Mouse (Mus musculus) bone marrow macrophage, adult 2 months (primary cell): ENCODE data around the gene Dhx34. TPM values are rescaled to one million over a fixed set of nuclear protein-coding genes. Genes with fewer than 3 reads are reported as not detected.
A peak's percentile ranks its signal among the peaks of the same experiment; 100 is the strongest.
"Not testable (repeated sequence)": the region's sequence is repeated elsewhere in the genome, so short reads cannot be mapped to it uniquely, and the experiment has no call there.

Source experiments
- H3K27ac ChIP-seq: 2 replicates; pipeline ENCODE4 v1.5.1; 2012; ENCODE audit warnings: low read depth, low read length; ENCODE audit not compliant: insufficient read depth
- H3K4me1 ChIP-seq: 2 replicates; pipeline ENCODE4 v1.6.1; 2012; ENCODE audit warnings: low read length; ENCODE audit not compliant: control insufficient read depth, insufficient read depth
- H3K4me3 ChIP-seq: 2 replicates; pipeline ENCODE4 v1.5.1; 2012; ENCODE audit warnings: mild to moderate bottlenecking, low read length, moderate library complexity; ENCODE audit not compliant: insufficient read depth
- CTCF ChIP-seq: IDR thresholded peaks from 2 replicates; pipeline ENCODE4 v1.5.1; 2012; ENCODE audit warnings: low read depth, mild to moderate bottlenecking, low read length, moderate library complexity
- POLR2A ChIP-seq: IDR thresholded peaks from 2 replicates; pipeline ENCODE4 v1.6.1; 2012; ENCODE audit warnings: mild to moderate bottlenecking, low read depth, low read length, borderline replicate concordance
- polyA plus RNA-seq: library from polyadenylated mRNA; stranded (reverse); fragments of >200 nt; gene quantifications from 2 replicates; pipeline ENCODE4 v1.2.4, GENCODE M21; 2012; ENCODE audit not compliant: missing spikeins, insufficient read depth, insufficient read length

Dhx34 gene
- 21.3 and 23.1 TPM in 2 replicates for polyA plus RNA-seq

- TF ChIP-seq POLR2A = 0 out of 2 replicates have a peak, but pooled peaks have one; percentile 31
- TF ChIP-seq CTCF = no peak
- peak within 1 kb of the TSS; percentile 63 for H3K4me3 ChIP-seq
- H3K4me1 ChIP-seq = peaks cover 32% of the 10 kb centered on the region
- peak within 1 kb of the TSS; percentile 89 for H3K27ac ChIP-seq
Observed at GRCm38 (mm10) chr7:16221582-16222272, at the start of gene Dhx34. Dhx34 (minus strand) TSS chr7:16222037.

GRCm38 (mm10) chr7:16271139-16271538, 49.3 kb upstream of the Dhx34 start:
- H3K4me3 ChIP-seq = no peak overlapping the region
- TF ChIP-seq POLR2A = no peak
- TF ChIP-seq CTCF = no peak
- peak overlapping the region; percentile 9 for H3K27ac ChIP-seq
- peaks cover 28% of the 10 kb centered on the region for H3K4me1 ChIP-seq

- not testable (repeated sequence) for H3K27ac ChIP-seq, H3K4me3 ChIP-seq
- H3K4me1 ChIP-seq = peaks cover 35% of the 10 kb centered on the region
Observed at GRCm38 (mm10) chr7:16266593-16266992, 44.8 kb upstream of the Dhx34 start.

- no peak overlapping the region for H3K27ac ChIP-seq
- TF ChIP-seq CTCF (no peak), POLR2A (no peak)
- peaks cover 33% of the 10 kb centered on the region for H3K4me1 ChIP-seq
- H3K4me3 ChIP-seq = no peak overlapping the region
Observed at GRCm38 (mm10) chr7:16265856-16266255, 44.0 kb upstream of the Dhx34 start.

- Histone ChIP-seq H3K4me1 (peaks cover 43% of the 10 kb centered on the region), H3K4me3 (no peak overlapping the region)
- TF ChIP-seq POLR2A (no peak), CTCF (no peak)
Observed at GRCm38 (mm10) chr7:16263843-16264242, 42.0 kb upstream of the Dhx34 start.

GRCm38 (mm10) chr7:16263015-16263787, 41.4 kb upstream of the Dhx34 start:
- TF ChIP-seq POLR2A (no peak), CTCF (peak; percentile 22; the same call in 1 of the 2 replicates)
- H3K4me1 ChIP-seq = peaks cover 43% of the 10 kb centered on the region
- no peak overlapping the region for H3K27ac ChIP-seq
- H3K4me3 ChIP-seq = no peak overlapping the region

More at GRCm38 (mm10) chr7:16263843-16264242, 42.0 kb upstream of the Dhx34 start:
- H3K27ac ChIP-seq = no peak overlapping the region

GRCm38 (mm10) chr7:16261097-16261496, 39.3 kb upstream of the Dhx34 start:
- H3K4me1 ChIP-seq = peaks cover 46% of the 10 kb centered on the region
- no peak overlapping the region for H3K4me3 ChIP-seq
- peak overlapping the region; percentile 70 for H3K27ac ChIP-seq
- no peak for TF ChIP-seq POLR2A
- no peak for TF ChIP-seq CTCF

- TF ChIP-seq POLR2A = no peak
- no peak for TF ChIP-seq CTCF
- Histone ChIP-seq H3K4me1 (peaks cover 48% of the 10 kb centered on the region), H3K4me3 (peak within 1 kb of the TSS; percentile 62), H3K27ac (peak within 1 kb of the TSS; percentile 93)
Observed at GRCm38 (mm10) chr7:16259110-16259590, 37.3 kb upstream of the Dhx34 start, which contains the start of gene C5ar1. C5ar1 (minus strand) TSS chr7:16259540.

- Histone ChIP-seq H3K4me1 (peaks cover 49% of the 10 kb centered on the region), H3K27ac (peak overlapping the region; percentile 93), H3K4me3 (peak overlapping the region; percentile 62)
- TF ChIP-seq POLR2A (no peak), CTCF (no peak)
Observed at GRCm38 (mm10) chr7:16257830-16258229, 36.0 kb upstream of the Dhx34 start.

GRCm38 (mm10) chr7:16255963-16256362, 34.1 kb upstream of the Dhx34 start:
- H3K4me3 ChIP-seq = not testable (repeated sequence)
- Histone ChIP-seq H3K27ac (peak overlapping the region; percentile 92), H3K4me1 (peaks cover 47% of the 10 kb centered on the region)
